Mouse (Mus musculus) lung, postnatal 4 days (tissue): ENCODE measurements around the gene Hoxa13.
A peak's percentile ranks its signal among the peaks of the same experiment; 100 is the strongest.

Experiments
- DNase-seq, 2 experiments: peaks; one replicate each; pipeline ENCODE4 v3.0.0; 2021

Hoxa13 gene

DNA sequence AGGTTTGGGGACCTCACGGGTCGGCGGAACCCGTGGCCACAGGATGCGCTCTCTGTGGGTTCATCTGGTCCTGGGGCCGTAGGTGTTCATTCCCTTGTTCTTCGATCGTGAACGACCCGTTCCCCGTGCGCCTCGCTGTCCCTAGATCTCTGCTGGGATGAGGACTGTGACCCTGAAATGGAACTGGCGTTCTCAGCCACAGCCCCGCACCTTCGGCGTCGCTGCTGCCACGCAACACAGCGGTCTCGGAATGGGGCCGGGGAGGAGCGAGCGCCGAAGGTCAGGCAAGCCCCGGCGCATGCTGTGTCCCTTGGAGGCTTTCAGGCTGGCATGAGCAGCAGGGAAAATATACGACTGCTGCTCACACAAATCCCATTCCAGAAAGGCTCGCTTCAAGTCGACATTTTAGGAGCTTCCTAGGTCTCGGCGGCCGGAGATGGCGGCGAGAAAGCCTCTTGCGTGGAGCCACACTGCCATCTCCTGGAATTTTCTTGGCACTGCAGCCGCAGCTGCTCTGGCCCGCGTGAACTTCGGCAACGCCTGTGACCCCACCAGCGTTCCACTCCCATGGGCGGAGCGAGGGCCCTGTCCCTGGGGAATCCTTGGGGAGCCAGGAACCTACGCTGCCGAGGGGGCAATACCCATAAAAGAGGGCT is 39.2 kb downstream of the Hoxa13 start, which contains the start of gene Hoxa7:
Hoxa7 (minus strand) TSS at position 518 of the 656 bp plus-strand sequence.
- DNase-seq: peak; percentile 89 to 92

DNA sequence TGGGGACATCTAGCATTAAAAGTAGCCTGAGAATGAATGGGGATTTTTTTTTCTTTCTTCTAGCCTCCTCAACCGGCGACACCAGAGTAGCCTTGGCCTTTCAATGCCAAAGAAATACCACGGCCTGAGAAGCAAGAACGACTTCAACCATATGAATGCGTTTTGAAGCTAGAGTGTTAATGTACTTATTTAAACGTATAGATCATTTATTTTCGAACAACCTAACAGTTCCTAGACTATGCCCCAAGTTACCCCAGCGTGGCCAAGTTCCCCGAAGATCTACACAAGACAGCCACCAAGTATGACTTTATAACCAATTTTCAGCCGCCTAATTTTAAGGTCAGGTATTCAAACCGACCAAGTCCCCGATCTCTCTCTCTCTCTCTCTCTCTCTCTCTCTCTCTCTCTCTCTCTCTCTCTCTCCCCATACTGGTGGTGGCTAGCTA is 39.8 kb downstream of the Hoxa13 start:
- no peak for DNase-seq

DNA sequence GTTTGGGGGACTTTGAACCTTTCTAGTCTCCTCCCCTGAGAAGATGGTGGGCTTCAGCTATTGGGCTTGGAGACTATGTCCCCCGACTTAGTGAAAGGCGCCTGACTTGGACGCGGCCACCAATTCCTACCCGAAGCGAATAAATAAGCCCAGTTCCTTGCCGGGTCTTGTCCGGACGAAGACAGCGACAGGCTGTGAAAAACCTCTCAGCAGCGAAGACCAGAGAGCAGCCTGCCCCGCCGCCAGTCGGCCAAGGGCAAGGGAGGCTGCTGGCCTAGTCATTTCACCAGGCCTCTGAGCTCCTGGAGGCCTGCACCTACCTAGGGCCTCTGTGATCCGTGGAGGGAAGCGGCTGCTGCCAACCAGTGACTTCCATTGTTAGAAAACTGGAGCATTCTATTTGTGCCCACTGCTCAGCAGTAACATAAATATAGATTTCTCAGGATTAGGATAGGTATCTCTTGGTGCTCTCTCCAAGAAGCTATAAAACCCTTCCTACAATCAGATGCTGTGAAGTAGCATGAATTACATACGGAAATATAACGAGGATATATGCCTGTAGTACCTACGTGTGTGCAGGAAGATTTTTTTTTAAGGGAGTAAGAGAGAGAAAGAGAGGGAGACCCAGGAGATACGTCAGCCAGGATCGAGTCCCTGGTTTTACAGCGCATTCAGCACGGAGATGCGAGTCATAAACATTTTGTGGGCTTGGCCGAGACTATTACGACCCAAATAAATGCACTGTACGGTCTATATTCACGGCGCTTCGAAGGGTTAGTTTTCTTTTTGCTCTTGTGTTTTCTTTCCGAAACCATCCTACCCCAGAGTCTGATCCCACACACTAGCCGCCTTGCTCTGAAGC is 40.4 kb downstream of the Hoxa13 start:
- DNase-seq: peak; percentile 24 to 27

DNA sequence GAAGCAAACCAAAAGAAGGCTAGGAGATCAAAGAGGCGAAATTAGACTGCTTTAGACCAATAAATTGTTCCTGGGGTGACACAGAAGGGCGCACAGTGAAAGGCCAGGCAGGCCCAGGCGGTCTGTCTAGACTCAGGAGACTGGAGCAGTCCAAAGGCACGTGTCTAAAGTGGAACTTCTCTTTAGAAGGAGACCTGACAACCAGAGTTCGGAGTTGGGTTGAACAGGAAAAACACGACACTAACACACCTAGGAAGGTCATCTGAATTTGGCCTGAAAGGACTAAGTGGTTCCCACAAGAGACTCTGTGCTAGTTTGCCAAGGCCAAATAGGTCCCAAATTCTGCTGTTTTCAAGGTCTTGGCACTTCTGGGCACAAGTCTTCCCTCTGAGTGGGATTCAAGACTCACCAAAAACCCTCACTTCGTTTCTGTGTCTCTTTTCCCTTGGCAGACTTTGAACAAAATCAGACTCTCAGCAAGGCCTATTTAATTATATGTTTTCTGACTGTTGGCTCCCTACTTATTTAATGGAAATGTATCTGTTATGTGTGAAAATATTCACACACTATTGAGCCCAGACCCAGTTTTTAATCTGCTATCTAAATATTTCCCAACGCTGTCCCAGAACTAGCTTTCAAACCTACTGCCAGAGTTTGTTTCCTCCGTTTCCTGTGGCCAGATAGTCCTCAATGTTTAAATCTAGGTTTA is 41.3 kb downstream of the Hoxa13 start:
- peak in 1 of 2 experiments; percentile 14 for DNase-seq

DNA sequence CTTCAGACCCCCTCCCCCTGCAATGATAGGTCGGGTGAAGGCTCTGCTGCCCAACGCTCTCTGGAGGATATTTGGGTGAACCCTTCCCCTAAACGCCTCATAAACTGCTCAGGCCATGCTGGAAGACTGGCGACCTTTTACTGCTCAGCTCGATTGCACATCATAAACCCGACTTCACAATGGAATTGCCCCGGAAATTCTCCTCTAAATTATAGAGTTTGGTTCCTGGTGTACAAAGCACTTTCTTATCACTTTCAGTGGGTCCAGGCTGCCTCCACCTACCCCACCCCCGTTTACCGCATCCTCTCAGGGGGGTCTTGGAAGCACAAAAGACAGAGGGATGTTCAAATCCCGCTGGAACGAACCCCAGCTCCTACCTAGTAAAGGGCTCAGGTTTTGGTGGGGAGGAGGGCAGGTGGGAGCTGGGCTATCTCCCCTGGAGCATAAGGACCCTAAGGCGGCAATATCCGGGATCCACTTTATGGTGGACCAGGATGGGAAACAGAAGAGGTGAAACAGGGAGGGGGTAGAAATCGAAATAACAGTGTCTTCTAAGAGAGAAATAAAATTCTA is 42.0 kb downstream of the Hoxa13 start:
- DNase-seq: peak in 1 of 2 experiments; percentile 21

DNA sequence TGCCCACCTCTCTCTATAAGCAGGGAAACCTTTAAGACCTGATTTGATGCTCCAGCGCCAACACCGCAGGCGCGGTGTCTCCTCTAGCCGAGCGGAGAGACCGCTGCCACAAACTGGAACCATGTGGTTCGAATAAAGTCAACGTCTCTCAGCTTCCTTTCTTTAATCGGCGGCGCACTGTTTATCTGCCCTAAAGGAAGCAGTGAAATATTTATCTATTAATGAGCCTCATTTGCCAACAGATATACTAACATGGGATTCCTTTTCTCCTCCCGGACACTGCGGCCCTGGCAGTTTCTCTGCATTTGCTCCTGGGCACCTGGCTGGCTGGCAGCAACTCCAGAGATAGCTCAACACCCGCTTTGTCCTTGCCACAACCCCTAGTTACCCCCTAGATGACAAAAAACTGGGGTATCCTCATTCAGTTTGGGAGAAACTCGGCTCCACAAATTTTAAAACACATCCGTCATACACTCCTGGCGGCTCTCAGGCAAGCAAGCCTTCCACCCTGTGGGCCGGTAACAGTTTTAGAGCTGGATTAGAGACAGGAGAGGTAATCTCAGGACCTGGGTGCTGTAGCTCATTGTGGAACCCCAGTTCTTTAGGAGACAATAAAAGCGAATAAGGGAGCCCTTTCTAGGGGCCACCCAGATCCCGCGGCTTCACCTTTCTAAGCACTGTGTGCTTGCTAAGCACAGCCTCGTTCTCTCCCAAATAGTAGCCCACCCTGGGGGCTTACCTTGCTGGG is 42.6 kb downstream of the Hoxa13 start:
- peak in 1 of 2 experiments; percentile 21 for DNase-seq

DNA sequence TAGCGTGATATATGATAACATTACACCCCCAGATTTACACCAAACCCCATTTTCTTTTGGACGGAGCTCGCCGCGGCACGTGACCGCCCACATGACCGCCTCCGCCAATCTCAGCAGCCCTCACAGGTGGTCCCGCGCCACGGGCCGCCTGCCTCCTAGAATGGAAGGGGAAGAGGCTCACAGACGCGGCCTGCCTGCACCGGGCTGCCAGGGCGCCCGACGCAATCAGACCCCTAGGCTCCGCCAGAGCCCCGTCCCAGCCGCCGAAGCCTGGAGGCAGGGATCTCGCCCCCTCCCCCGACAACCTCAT is 43.3 kb downstream of the Hoxa13 start:
- DNase-seq: peak; percentile 55 to 81

DNA sequence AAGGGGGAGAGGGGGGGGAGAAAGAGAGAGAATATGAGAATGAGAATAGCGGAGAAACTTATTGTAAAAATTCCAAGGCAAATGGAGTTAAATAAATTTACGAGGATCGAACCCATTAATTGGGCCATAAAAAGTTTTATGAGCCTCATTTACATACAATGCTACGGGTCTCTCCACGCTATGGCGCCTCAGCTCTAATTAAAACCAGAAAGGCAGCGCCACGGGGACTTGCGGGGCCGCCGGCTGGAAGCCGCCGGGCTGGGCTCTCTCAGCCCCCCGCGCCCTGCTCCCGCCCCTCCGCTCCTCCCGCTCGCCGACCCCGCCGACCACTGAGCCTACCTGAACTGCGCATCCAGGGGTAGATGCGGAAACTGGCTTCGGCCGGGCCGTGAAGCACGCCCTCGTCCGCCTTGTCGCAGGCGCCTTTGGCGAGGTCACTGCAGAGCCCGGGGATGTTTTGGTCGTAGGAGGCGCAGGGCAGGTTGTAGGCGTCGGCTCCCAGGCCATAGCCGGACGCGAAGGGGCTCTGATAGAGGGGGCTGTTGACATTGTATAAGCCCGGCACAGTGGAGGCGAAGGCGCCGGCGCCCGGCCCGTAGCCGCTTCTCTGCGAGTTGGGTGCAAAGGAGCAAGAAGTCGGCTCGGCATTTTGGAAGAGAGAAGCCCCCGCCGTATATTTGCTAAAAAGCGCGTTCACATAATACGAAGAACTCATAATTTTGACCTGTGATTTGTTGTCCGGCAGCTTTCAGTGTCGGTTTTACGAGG is 43.8 kb downstream of the Hoxa13 start:
- peak in 1 of 2 experiments; percentile 37 for DNase-seq

DNA sequence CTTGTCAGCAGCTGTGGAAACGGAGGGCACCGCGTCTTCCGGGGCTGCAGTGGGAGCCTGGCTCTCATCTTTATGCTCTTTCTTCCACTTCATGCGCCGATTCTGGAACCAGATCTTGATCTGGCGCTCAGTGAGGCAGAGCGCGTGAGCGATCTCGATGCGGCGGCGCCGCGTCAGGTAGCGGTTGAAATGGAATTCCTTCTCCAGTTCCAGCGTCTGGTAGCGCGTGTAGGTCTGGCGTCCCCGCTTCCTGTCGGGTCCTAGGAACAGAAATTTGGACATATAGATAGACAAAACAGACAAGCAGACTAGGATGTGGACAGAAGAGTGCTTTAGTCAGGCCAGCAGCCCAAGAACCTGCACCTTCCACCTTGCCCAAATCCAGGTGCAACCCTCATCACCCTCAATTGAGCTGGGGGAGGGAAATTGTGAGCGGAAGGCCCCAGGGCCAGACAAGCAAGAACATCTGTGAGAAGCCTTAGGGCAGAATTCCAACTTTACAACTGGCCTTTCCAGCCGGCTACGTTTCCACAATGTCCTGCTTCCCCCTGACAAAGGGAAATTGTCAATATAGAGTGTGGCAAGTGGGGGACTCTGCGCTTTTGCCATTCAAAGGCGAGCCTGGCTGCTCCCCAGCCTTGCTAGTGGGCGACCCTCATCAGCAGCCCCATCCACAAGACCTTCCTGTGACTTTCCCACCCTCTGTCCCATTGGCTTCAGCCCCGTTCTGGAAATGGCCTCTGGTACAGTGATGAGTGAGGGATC is 44.7 kb downstream of the Hoxa13 start:
- peak in 1 of 2 experiments; percentile 6 for DNase-seq

DNA sequence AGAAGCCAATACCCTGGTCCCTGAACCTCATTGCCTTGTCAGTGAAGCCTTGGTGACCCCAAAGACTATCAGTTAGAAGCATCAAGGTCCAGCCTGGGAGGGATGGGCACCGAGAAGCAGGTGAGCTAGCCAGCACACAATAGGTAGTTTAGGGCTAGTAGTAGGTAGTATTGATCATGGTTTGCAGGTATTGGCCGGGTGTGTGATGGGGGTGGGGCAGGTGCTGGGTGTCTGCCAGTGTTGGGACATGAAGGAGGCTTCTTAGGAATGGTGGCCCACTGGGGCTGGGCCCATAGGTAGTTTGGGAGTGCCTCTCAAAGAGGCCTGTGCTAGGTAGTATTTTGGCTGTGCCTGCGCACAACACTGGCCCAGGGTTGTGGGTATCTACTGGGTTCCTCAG is 45.6 kb downstream of the Hoxa13 start:
- no peak for DNase-seq

DNA sequence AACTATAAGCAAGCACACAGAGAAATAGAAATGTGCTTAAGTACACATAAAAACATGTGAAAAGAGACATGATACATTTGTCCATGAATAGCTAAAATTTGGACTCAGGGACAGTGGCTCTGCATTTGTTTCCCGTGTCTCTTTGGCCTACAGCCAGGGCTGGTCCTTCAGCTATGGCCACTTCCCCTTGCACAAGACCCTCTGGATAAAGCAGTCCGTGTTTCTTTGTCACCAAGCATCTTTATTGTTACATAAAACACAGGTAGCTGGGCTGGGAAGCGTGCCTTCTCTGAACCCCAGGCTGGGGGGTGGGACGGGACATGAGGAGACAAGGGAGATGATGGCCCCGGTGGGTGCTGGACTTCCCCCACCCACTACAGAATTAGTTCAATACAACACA is 46.4 kb downstream of the Hoxa13 start:
- no peak for DNase-seq

DNA sequence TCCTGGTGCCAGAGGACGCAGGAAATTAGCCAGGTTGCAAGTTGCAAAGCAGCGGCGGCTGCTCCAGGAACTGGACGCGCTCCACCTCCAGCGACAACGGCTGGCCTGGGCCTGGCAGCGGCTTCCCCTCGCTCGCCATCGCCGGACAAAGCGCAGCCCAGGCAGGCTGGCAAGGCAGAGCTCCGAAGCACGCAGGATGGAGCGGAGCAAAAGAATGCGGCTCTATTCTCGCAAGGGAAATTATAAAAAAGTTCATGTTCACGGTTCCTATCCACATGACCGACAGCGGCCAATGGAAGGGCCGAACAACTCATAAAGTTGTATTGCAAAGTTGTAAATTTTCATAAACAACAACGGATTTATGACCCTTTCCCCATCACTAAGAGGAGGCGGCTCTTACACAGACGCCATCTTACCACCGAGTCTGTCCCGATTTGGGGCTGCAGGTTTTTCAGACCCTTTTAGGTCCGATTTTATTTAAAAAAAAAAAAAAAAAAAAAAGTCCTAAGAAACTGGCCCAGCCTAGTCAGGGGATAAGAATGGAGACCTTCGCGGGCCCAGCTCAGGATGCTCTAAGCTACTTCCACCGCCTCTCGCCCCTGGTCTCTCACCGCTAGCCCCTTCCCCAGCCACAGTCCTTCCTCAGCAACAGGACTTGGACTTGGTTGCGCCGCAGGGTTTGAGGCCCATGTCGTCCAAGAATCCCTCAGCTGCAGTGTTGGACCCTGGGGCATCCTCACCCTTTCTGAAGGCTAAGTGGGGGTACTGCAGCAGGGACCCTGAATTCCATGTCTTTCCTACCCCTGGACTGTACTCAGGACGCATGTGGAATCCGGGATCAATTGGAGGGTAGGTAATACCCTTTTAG is 47.3 kb downstream of the Hoxa13 start, which contains the start of the genes Hoxa3 and Gm28308:
Hoxa3 (minus strand) TSS at position 218 of the 868 bp plus-strand sequence.
Gm28308 (minus strand) TSS at position 221 of the 868 bp plus-strand sequence.
- DNase-seq: peak; percentile 53 to 70

DNA sequence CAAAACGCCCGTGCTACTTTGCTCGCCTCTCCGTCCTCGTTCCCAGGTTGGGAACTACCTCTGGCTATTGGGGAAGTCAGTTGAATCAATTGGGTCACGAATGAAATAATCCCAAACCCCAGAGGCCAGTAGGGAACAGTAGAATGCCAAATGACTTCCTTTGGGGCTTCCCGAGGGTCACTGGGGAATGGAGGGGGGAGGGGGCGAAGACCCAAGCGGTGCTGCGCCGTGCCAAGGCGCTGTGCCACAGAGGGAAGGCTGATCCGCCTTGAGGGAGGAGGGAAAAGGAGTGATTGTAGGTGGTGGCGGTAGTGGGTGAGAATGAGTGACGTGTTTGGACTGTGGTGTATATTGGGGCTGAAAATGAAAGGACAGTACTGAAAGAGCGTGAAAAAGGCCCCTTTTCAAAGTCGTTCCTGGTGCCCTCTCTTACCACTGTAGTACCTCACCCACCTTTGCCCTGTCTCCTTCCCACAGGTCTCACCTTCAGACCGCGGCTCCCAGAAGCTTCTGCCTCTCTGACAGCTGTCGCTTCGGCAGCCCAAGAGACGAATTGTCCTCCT is 48.0 kb downstream of the Hoxa13 start:
- DNase-seq: peak in 1 of 2 experiments; percentile 47

DNA sequence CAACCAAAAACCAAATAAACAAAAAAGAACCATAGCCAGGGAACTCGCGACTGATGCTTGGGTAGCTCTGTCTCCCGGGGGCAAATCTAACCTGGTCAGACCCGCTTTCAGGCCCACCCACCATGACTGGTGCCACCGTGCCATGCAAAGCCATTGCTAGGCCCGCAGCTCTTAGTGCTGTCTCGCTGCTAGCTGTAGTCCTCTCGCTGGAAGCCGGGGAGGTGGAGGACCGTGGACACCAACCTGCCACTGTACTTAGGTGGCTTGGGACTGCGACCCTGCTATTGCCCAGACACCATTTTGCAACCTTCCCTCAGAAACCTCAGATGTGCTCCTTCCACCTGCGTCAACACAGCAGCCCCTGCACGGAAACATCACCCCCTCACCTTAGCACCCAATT is 48.7 kb downstream of the Hoxa13 start:
- DNase-seq: peak in 1 of 2 experiments; percentile 33

DNA sequence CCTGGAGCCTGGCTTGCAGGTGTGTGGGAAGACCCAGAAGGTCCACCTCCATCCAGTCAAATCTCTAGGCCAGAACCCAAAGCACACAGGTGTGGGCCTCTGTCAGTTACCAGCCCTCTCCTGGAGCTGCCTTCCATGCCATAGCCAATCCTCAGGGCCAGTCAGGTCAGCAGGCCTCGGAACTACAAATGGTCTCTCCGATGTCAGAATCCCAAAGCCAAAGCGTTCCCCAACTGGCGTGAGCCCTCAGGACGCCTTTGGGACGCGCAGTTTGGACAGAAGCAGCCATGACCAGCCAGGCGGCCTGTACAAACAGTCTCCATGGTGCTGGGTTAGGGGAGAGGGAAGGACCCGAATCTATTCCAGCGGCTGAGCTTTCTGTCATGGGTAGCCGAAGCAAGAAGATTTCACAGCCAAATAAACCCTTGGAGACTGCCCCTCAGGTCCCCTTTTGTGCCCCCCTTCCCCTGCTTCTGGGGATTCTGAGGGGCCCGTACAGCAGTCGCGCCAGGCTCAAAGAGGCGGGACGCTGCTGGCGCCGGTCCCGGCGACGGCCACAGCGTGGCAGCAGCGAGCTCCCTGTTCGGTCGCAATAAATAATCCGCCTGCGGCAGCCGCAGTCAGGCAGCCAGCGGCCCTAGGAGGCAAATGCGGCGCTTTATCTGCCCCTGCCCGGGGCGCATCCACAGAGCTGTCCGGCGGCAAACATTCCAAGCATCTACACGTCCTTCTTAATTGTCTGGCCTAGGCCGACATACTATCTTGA is 49.3 kb downstream of the Hoxa13 start:
- peak; percentile 86 to 88 for DNase-seq

DNA sequence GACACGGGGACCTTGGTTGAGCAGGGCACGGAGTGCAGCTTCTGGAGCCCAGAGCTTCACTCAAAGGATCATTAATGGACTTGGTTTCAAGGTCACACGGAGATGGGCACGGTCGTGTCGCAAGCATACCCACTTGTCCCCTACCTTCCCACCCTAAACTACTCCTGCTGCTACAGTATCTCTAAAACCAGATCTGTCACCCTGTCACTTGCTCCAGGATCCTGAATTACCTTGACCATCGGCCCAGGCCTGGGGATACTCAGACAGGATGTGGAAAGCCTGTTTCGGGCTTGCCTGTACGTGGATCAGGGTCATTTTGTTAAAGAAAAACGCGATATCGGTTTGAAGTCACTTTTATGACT is 51.0 kb downstream of the Hoxa13 start:
- DNase-seq: no peak

DNA sequence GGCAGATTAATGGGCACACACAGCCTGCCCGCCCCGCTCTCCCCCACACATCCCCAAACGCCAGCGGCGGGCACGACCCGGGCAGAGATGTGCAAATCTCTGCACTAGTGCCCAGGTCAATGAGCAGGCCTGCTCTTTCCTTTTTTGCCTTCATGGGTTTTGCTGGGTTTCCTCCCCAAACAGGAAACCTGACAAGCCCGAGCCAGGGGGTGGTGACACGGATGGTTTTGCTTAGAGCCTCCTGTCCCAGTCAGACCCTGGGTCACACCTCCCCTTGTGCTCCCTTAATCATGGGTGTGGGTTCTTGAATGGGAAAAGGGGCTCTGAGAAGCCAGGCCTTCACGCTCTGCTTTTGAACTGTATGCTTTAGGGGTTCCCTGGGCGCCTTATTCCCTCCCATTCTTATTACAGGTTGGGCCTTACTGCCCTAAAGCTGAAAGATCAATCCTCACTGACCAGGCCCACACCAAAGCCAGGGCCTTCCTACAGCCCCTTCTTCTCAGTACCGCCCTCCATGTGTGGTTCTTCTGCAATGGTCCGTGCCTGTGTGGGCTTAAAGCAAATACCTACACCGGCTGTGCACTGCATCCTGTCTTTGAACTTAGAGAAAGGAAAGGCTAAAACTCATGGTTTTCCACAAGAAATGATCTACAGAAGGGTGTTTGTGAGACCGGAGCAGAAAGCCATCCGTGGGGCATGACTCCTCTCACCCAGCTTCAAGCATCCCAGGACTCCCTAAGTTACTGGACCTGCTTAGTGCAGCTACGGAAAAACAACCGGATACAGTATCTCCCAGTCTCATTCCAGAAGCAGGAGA is 51.6 kb downstream of the Hoxa13 start:
- no peak for DNase-seq
